Mouse (Mus musculus) midbrain, embryonic 10.5 days (tissue): ENCODE results near the gene Bsg. TPM values are rescaled to one million over a fixed set of nuclear protein-coding genes. Genes with fewer than 3 reads are reported as not detected.

Source experiments
- DNase-seq: peaks from one replicate; pipeline ENCODE4 v3.0.0-alpha.2; 2017; ENCODE audit warnings: low spot score
- H3K27ac ChIP-seq: fragments of 300-500 bp; sonication (generic); replicated peaks from 2 replicates; pipeline ENCODE4 v1.5.1; 2016; ENCODE audit warnings: mild to moderate bottlenecking
- H3K27me3 ChIP-seq: fragments of 300-500 bp; sonication (generic); 2 replicates; pipeline ENCODE4 v1.6.1; 2016; ENCODE audit warnings: low read depth, mild to moderate bottlenecking; ENCODE audit not compliant: poor library complexity, severe bottlenecking
- H3K36me3 ChIP-seq: fragments of 300-500 bp; sonication (generic); 2 replicates; pipeline ENCODE4 v1.6.1; 2016; ENCODE audit warnings: mild to moderate bottlenecking, moderate library complexity
- H3K4me1 ChIP-seq: fragments of 300-500 bp; sonication (generic); 2 replicates; pipeline ENCODE4 v1.6.1; 2016
- H3K4me3 ChIP-seq: fragments of 300-500 bp; sonication (generic); 2 replicates; pipeline ENCODE4 v1.5.1; 2016; ENCODE audit warnings: mild to moderate bottlenecking, moderate library complexity
- H3K9me3 ChIP-seq: fragments of 300-500 bp; sonication (generic); replicated peaks from 2 replicates; pipeline ENCODE4 v1.6.1; 2016; ENCODE audit warnings: mild to moderate bottlenecking
- WGBS: fragments of 180-500 bp; shearing (Covaris S2); methylation state at CpG from one replicate; pipeline ENCODE4 v1.1.7; 2016; 5-methylcytosine and 5-hydroxymethylcytosine counted together
- polyA plus RNA-seq: library from polyadenylated mRNA; unstranded; fragments of >200 nt; fragmentation: Nextera tagmentation; extraction: Ambion mirVana; gene quantifications from 2 replicates; pipeline ENCODE4 v1.2.1, GENCODE M21; 2016

The Bsg gene
- polyA plus RNA-seq, 1 experiment from 2014 or later, result 655 TPM

GRCm38 (mm10) chr10:79729357-79729965, 25.2 kb downstream of the Bsg start:
- Histone ChIP-seq H3K36me3 (peaks cover 26% of the 10 kb centered on the region), H3K27ac (no peak overlapping the region), H3K27me3 (peaks cover 2% of the 10 kb centered on the region), H3K4me1 (peaks cover 10% of the 10 kb centered on the region; the same call in 1 of the 2 replicates), H3K9me3 (no peaks in the 10 kb centered on the region), H3K4me3 (no peak overlapping the region)
- 92% methylated on average over 13 of the region's 13 CpGs for WGBS
- DNase-seq, result no peak

GRCm38 (mm10) chr10:79732500-79732899, 28.2 kb downstream of the Bsg start:
- peaks cover 56% of the 10 kb centered on the region for H3K36me3 ChIP-seq
- 96% methylated on average over 1 of the region's 1 CpGs for WGBS
- no peak for DNase-seq

GRCm38 (mm10) chr10:79733847-79734246, 29.6 kb downstream of the Bsg start:
- H3K36me3 ChIP-seq, result peaks cover 70% of the 10 kb centered on the region
- peaks cover 11% of the 10 kb centered on the region for H3K4me1 ChIP-seq
- WGBS, result 95% methylated on average over 15 of the region's 15 CpGs

More at GRCm38 (mm10) chr10:79732500-79732899, 28.2 kb downstream of the Bsg start:
- Histone ChIP-seq H3K27ac (no peak overlapping the region), H3K4me3 (no peak overlapping the region), H3K4me1 (peaks cover 17% of the 10 kb centered on the region), H3K27me3 (peaks cover 32% of the 10 kb centered on the region), H3K9me3 (peaks cover 5% of the 10 kb centered on the region; the same call in 1 of the 2 replicates)

GRCm38 (mm10) chr10:79735361-79735760, 31.1 kb downstream of the Bsg start:
- Histone ChIP-seq H3K4me3 (peak overlapping the region; percentile 33), H3K27ac (no peak overlapping the region), H3K9me3 (peaks cover 23% of the 10 kb centered on the region), H3K36me3 (peaks cover 85% of the 10 kb centered on the region), H3K27me3 (peaks cover 35% of the 10 kb centered on the region), H3K4me1 (peaks cover 11% of the 10 kb centered on the region)
- 26% methylated on average over 52 of the region's 52 CpGs for WGBS
- no peak for DNase-seq

More at GRCm38 (mm10) chr10:79733847-79734246, 29.6 kb downstream of the Bsg start:
- H3K27me3 ChIP-seq, result peaks cover 35% of the 10 kb centered on the region
- no peak overlapping the region for H3K4me3 ChIP-seq
- H3K9me3 ChIP-seq, result peaks cover 9% of the 10 kb centered on the region
- H3K27ac ChIP-seq, result no peak overlapping the region
- no peak for DNase-seq

GRCm38 (mm10) chr10:79736706-79737105, 32.4 kb downstream of the Bsg start:
- 87% methylated on average over 14 of the region's 14 CpGs for WGBS
- peaks cover 28% of the 10 kb centered on the region for H3K9me3 ChIP-seq
- H3K27me3 ChIP-seq, result peaks cover 35% of the 10 kb centered on the region
- no peak for DNase-seq
- no peak overlapping the region for H3K4me3 ChIP-seq
- peaks cover 94% of the 10 kb centered on the region for H3K36me3 ChIP-seq
- H3K27ac ChIP-seq, result no peak overlapping the region
- peaks cover 17% of the 10 kb centered on the region for H3K4me1 ChIP-seq

- Histone ChIP-seq H3K36me3 (peaks cover 98% of the 10 kb centered on the region), H3K4me3 (no peak overlapping the region), H3K27me3 (peaks cover 35% of the 10 kb centered on the region), H3K4me1 (peaks cover 17% of the 10 kb centered on the region), H3K9me3 (peaks cover 28% of the 10 kb centered on the region), H3K27ac (no peak overlapping the region)
- WGBS, result 89% methylated on average over 10 of the region's 10 CpGs
- no peak for DNase-seq
Observed at GRCm38 (mm10) chr10:79738259-79738658, 34.0 kb downstream of the Bsg start.

GRCm38 (mm10) chr10:79739234-79739633, 34.9 kb downstream of the Bsg start:
- Histone ChIP-seq H3K4me3 (no peak overlapping the region), H3K27me3 (peaks cover 35% of the 10 kb centered on the region), H3K4me1 (peaks cover 17% of the 10 kb centered on the region), H3K9me3 (peaks cover 28% of the 10 kb centered on the region), H3K27ac (no peak overlapping the region), H3K36me3 (peaks cover 98% of the 10 kb centered on the region)
- DNase-seq, result no peak
- WGBS, result 95% methylated on average over 28 of the region's 28 CpGs

- peaks cover 15% of the 10 kb centered on the region for H3K4me1 ChIP-seq
- H3K27ac ChIP-seq, result peak overlapping the region; percentile 46; the same call in 1 of the 2 replicates
- peak; percentile 36 for DNase-seq
- 60% methylated on average over 11 of the region's 11 CpGs for WGBS
- H3K27me3 ChIP-seq, result peaks cover 19% of the 10 kb centered on the region
- peaks cover 86% of the 10 kb centered on the region for H3K36me3 ChIP-seq
- peaks cover 23% of the 10 kb centered on the region for H3K9me3 ChIP-seq
- H3K4me3 ChIP-seq, result no peak overlapping the region
Observed at GRCm38 (mm10) chr10:79740863-79741262, 36.6 kb downstream of the Bsg start.

GRCm38 (mm10) chr10:79743161-79743560, 38.9 kb downstream of the Bsg start:
- Histone ChIP-seq H3K4me1 (peaks cover 22% of the 10 kb centered on the region), H3K36me3 (peaks cover 63% of the 10 kb centered on the region), H3K9me3 (peaks cover 23% of the 10 kb centered on the region), H3K27ac (no peak overlapping the region), H3K27me3 (no peaks in the 10 kb centered on the region), H3K4me3 (no peak overlapping the region)
- no peak for DNase-seq
- WGBS, result 92% methylated on average over 11 of the region's 11 CpGs

GRCm38 (mm10) chr10:79743650-79744365, 39.5 kb downstream of the Bsg start:
- H3K9me3 ChIP-seq, result peaks cover 20% of the 10 kb centered on the region
- 95% methylated on average over 15 of the region's 15 CpGs for WGBS
- no peak overlapping the region for H3K27ac ChIP-seq
- DNase-seq, result no peak
- no peak overlapping the region for H3K4me3 ChIP-seq
- H3K4me1 ChIP-seq, result peaks cover 22% of the 10 kb centered on the region
- peaks cover 56% of the 10 kb centered on the region for H3K36me3 ChIP-seq
- H3K27me3 ChIP-seq, result no peaks in the 10 kb centered on the region

- no peak overlapping the region for H3K27ac ChIP-seq
- WGBS, result 92% methylated on average over 3 of the region's 3 CpGs
- peak overlapping the region; percentile 73 for H3K4me3 ChIP-seq
- peaks cover 22% of the 10 kb centered on the region for H3K4me1 ChIP-seq
- peaks cover 40% of the 10 kb centered on the region for H3K36me3 ChIP-seq
- H3K27me3 ChIP-seq, result no peaks in the 10 kb centered on the region
- peaks cover 4% of the 10 kb centered on the region; the same call in 1 of the 2 replicates for H3K9me3 ChIP-seq
- no peak for DNase-seq
Observed at GRCm38 (mm10) chr10:79745411-79745810, 41.1 kb downstream of the Bsg start.

- DNase-seq, result peak; percentile 96
- WGBS, result 4% methylated on average over 38 of the region's 38 CpGs
- Histone ChIP-seq H3K4me3 (peak within 1 kb of the TSS; percentile 73), H3K9me3 (no peaks in the 10 kb centered on the region), H3K4me1 (peaks cover 16% of the 10 kb centered on the region), H3K27me3 (no peaks in the 10 kb centered on the region), H3K27ac (peak within 1 kb of the TSS; percentile 79), H3K36me3 (peaks cover 33% of the 10 kb centered on the region)
Observed at GRCm38 (mm10) chr10:79745898-79746773, 41.8 kb downstream of the Bsg start, which contains the start of gene Polrmt. Gene Polrmt, minus strand, starts transcription at chr10:79746581.
